Mouse (Mus musculus): Measurements from ENCODE around the gene Mbnl2. TPM values are rescaled to one million over a fixed set of nuclear protein-coding genes. Genes with fewer than 3 reads are reported as not detected.
A peak's percentile ranks its signal among the peaks of the same experiment; 100 is the strongest.

The Mbnl2 gene
- polyA plus RNA-seq, 1 experiment from 2014 or later: 173 TPM

DNA sequence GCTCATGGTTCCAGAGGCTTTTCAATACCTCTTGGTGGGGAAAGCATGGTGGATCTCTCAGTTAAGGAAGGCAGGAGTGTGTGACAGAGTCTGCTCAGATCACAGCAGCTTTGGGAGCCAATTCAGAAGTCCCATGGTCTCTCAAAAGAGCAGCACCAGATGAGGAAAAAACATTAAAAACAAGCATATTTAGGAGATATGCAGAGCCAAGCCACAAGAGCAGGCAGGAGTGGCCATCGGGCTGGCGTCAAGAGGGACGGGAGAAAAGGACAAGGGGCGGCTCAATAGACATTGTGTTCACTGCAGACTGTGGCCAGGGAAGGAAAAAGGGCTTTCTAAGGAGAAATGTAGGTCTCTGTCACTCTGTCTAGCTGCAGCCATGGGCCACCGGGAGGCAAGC, 40.3 kb downstream of the Mbnl2 start:
- no peaks in the 10 kb centered on the region for H3K27me3 ChIP-seq
- peaks cover 55% of the 10 kb centered on the region for H3K4me1 ChIP-seq
- 76% methylated on average over 5 of the region's 5 CpGs for whole genome bisulfite sequencing
- ATAC-seq (ENCODE audit: insufficient number of reproducible peaks, low FRiP score, low TSS enrichment, low read depth): no peak
- H3K27ac ChIP-seq (replicated peaks): no peak overlapping the region; the same call in 1 of the 2 replicates
- no peak overlapping the region for H3K9ac ChIP-seq
- H3K4me3 ChIP-seq (replicated peaks): no peak overlapping the region
- H3K36me3 ChIP-seq: 0 out of 2 replicates have a peak, but pooled peaks cover 3% of the 10 kb centered on the region
- H3K9me3 ChIP-seq (replicated peaks): no peaks in the 10 kb centered on the region
- H3K4me2 ChIP-seq (replicated peaks): no peak overlapping the region

DNA sequence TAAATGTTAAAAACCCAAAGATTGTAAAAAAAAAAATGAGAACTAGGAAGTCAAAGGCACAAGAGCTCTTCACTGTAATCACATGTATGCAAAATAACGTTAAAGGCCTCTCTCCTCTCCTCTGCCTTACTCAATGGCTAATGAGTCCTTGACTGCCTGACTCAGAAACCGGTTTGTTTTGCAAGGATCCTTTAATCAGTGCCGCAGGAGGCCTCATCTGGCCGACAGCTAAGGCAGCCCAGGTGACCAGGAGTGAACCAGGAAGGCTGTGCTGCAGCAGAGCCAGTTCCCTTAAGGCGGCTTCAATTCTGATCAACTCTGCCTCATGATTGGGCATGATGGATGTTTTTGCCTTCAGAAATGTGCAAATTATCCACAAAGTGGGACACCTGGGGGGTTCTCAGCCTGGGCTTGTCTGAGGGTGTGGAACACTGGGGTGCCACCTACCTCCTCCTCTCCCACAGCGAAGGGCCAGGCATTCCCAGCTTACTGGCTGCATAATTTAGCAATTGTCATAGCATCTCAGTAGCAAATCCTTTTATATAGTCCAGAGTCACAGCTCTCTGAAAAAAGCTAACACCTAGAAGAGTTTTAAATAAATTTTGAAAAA, 43.0 kb downstream of the Mbnl2 start:
- Histone ChIP-seq H3K9me3 (replicated peaks) (no peaks in the 10 kb centered on the region), H3K27me3 (no peaks in the 10 kb centered on the region), H3K27ac (replicated peaks) (peak overlapping the region; percentile 22; the same call in 1 of the 2 replicates), H3K9ac (no peak overlapping the region), H3K4me2 (replicated peaks) (no peak overlapping the region), H3K4me1 (peaks cover 51% of the 10 kb centered on the region), H3K4me3 (replicated peaks) (no peak overlapping the region), H3K36me3 (0 out of 2 replicates have a peak, but pooled peaks cover 3% of the 10 kb centered on the region)
- 39% methylated on average over 6 of the region's 6 CpGs for WGBS
- 0 out of 2 replicates have a peak, but pooled peaks have one; percentile 49 for ATAC-seq (ENCODE audit: insufficient number of reproducible peaks, low FRiP score, low TSS enrichment, low read depth)

DNA sequence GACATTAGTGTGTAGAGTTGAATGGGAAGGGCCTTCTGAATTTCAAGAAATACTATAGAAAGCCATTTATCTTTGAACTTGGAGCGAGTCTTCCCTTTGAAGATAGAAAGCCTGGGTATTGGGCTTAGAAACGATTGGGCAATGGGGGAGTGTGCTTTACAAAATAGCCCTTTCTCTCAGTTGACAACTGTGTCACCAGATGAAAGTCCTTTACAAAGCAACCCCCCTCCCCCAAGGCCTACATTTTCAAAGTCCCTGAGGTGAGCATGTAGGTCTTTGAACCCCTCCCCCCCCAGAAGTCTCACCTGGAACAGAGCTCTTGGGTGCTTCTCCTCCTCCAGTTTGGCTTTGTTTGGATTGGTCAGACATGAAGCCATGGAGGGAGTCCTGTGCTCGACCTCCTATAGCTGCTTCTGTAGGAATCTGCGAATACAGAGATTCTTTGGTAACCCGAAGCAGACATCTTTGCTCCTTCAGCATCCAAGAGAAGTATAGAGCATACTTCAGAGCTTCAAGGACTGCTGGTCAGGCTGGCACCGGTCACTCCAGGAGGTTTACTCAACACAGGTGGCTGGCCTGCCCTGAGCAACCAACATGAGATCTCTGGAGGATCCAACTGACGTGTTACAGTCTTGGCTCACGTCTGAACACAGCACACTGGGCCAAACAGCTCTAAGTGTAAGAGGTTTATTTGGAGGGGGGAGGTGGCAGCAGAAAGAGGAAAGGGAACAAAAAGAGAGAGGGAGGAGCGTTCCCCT, 43.7 kb downstream of the Mbnl2 start:
- ATAC-seq (ENCODE audit: insufficient number of reproducible peaks, low FRiP score, low TSS enrichment, low read depth): no peak
- Histone ChIP-seq H3K9ac (no peak overlapping the region), H3K27ac (replicated peaks) (peak overlapping the region; percentile 22; the same call in 1 of the 2 replicates), H3K4me1 (peaks cover 55% of the 10 kb centered on the region), H3K4me2 (replicated peaks) (no peak overlapping the region), H3K4me3 (replicated peaks) (no peak overlapping the region), H3K27me3 (no peaks in the 10 kb centered on the region), H3K36me3 (0 out of 2 replicates have a peak, but pooled peaks cover 3% of the 10 kb centered on the region), H3K9me3 (replicated peaks) (no peaks in the 10 kb centered on the region)
- 71% methylated on average over 9 of the region's 9 CpGs for WGBS

DNA sequence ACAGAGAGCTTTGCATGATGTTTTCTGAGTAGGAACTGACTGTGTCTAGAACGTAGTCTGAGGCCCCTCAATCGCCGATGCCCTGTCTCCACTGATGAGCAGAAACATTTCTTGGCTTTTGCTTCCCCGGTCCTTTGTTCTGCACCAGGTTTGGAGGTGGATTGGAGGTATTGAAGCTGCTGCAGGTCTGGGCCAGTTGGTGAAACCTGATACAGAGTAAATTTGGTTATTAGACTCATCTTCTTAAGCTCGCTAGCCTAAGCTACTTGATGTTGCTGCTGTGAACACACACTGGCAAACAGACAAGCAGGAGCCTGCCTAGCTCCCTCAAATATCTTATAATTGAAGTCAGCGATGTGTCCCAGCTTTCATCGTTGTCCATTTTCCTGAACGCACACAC, 46.6 kb downstream of the Mbnl2 start:
- H3K36me3 ChIP-seq: peaks cover 7% of the 10 kb centered on the region; the same call in 1 of the 2 replicates
- peaks cover 59% of the 10 kb centered on the region for H3K4me1 ChIP-seq

DNA sequence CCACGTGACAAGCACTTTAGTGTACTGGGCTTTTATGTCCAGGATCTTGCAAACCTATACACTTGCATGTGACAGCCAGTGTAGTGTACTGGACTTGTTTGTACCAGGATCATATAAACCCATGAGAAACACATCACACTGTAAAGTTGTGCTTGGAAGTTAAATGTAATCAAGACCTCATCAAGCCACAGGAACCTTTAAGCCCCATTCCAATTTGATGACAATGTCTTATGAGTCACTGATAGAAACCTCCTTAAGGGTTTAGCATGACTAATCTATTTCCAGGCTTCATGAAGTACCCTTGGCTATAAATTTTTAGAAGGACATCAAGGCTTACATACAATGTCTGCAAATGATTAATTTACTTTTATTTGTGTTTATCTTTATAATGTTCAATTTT, 47.6 kb downstream of the Mbnl2 start:
- Histone ChIP-seq H3K9me3 (replicated peaks) (no peaks in the 10 kb centered on the region), H3K36me3 (peaks cover 7% of the 10 kb centered on the region; the same call in 1 of the 2 replicates), H3K27ac (replicated peaks) (0 out of 2 replicates have a peak overlapping the region, but pooled peaks have one; percentile 73), H3K4me1 (peaks cover 59% of the 10 kb centered on the region), H3K27me3 (no peaks in the 10 kb centered on the region), H3K9ac (no peak overlapping the region), H3K4me2 (replicated peaks) (no peak overlapping the region), H3K4me3 (replicated peaks) (no peak overlapping the region)
- WGBS: 70% methylated on average over 1 of the region's 1 CpGs
- no peak for ATAC-seq (ENCODE audit: insufficient number of reproducible peaks, low FRiP score, low TSS enrichment, low read depth)

More for the DNA sequence above, 46.6 kb downstream of the Mbnl2 start:
- H3K9me3 ChIP-seq (replicated peaks): no peaks in the 10 kb centered on the region
- peak overlapping the region; percentile 74 for H3K27ac ChIP-seq (replicated peaks)
- no peak overlapping the region for H3K9ac ChIP-seq
- no peak overlapping the region for H3K4me2 ChIP-seq (replicated peaks)
- no peaks in the 10 kb centered on the region for H3K27me3 ChIP-seq
- H3K4me3 ChIP-seq (replicated peaks): no peak overlapping the region
- ATAC-seq (ENCODE audit: insufficient number of reproducible peaks, low FRiP score, low TSS enrichment, low read depth): no peak
- WGBS: 58% methylated on average over 8 of the region's 8 CpGs

DNA sequence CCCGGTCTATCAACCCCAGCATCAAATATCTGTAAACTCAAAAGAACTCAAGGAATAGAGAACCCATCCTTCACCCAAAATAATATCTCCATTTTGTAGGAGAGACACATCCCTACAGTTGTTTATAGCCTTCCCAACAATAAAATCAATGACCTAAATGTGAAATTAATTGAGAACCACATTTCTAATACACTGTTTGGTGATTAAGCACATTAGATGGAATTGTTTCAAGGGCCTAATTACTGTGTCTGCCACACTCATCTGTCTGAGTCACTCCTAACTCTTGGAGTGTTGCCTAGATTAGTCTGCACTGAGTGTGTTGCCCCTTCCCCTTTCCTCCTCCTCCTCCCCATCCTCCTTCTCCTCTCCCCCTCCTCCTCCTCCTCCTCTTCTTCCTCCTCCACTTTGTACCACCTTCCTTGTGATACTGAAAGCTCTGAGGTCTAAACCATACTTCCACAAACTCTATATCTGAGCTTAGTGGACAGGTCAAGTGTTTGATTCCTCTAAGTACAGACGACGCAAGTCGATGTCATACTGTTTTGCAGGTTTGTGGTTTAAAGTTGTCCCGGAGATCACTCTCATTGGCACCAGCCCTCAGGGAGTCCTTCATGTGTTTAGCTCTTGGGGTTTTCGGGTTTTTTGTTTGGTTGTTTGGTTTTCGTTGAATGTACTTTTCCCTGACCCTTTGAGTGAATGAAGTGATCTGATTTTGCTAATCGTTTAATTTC, 48.8 kb downstream of the Mbnl2 start:
- Histone ChIP-seq H3K4me2 (replicated peaks) (no peak overlapping the region), H3K27me3 (no peaks in the 10 kb centered on the region), H3K36me3 (peaks cover 7% of the 10 kb centered on the region; the same call in 1 of the 2 replicates), H3K4me1 (peaks cover 59% of the 10 kb centered on the region), H3K9ac (no peak overlapping the region), H3K9me3 (replicated peaks) (no peaks in the 10 kb centered on the region), H3K4me3 (replicated peaks) (no peak overlapping the region), H3K27ac (replicated peaks) (peak overlapping the region; percentile 34; the same call in 1 of the 2 replicates)
- ATAC-seq (ENCODE audit: insufficient number of reproducible peaks, low FRiP score, low TSS enrichment, low read depth): no peak
- 74% methylated on average over 8 of the region's 8 CpGs for WGBS

DNA sequence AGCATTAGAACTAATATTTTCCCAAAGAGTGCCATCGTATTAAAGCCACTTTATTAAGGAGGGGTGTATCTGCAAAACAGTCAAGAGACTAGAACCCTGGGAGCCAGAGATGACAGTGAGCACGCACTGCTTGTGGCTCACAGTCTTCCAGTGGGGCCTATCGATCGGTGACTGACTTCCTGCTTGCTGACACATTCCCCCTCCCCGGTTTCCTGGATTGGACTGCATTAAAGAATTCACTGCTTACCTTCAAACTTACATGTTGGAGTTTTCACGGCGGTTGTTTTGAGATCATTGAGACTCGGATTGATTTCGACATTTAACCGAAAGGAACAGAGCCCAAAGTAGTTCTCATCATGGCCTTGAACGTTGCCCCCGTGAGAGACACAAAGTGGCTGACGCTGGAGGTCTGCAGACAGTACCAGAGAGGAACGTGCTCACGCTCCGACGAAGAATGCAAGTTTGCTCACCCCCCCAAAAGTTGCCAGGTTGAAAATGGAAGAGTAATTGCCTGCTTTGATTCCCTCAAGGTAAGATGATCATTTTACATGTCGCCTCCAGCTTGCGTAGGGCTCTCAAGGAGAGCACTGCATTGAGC, 49.5 kb downstream of the Mbnl2 start:
- Histone ChIP-seq H3K4me2 (replicated peaks) (no peak overlapping the region), H3K27ac (replicated peaks) (peak overlapping the region; percentile 34; the same call in 1 of the 2 replicates), H3K4me3 (replicated peaks) (no peak overlapping the region), H3K27me3 (no peaks in the 10 kb centered on the region), H3K9ac (no peak overlapping the region), H3K9me3 (replicated peaks) (no peaks in the 10 kb centered on the region), H3K4me1 (peaks cover 51% of the 10 kb centered on the region), H3K36me3 (peaks cover 7% of the 10 kb centered on the region; the same call in 1 of the 2 replicates)
- 74% methylated on average over 19 of the region's 19 CpGs for WGBS
- ATAC-seq (ENCODE audit: insufficient number of reproducible peaks, low FRiP score, low TSS enrichment, low read depth): no peak

DNA sequence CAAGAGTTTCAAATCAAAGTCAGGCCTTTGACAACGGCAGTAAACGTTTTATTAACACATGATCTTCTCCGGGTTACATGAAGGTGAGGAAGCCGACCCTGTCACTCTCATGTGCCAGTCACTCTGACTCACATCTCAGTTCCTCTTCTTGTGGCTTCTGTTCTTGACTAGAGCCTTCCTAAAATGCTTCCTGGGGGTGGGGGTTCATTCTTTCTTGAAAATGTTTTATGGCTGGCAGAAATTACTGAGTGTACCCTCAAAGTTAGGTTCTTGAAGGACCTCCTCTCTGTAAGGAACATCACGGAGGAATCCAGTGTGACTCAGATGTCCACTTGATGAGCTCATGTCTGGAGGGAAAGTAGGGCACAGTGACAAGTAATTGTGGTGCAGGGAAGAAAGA, 50.2 kb downstream of the Mbnl2 start:
- 59% methylated on average over 5 of the region's 5 CpGs for WGBS
- Histone ChIP-seq H3K9ac (no peak overlapping the region), H3K4me3 (replicated peaks) (no peak overlapping the region), H3K4me2 (replicated peaks) (no peak overlapping the region), H3K9me3 (replicated peaks) (no peaks in the 10 kb centered on the region), H3K27me3 (no peaks in the 10 kb centered on the region), H3K4me1 (peaks cover 51% of the 10 kb centered on the region), H3K36me3 (peaks cover 9% of the 10 kb centered on the region; the same call in 1 of the 2 replicates), H3K27ac (replicated peaks) (peak overlapping the region; percentile 17; the same call in 1 of the 2 replicates)
- no peak for ATAC-seq (ENCODE audit: insufficient number of reproducible peaks, low FRiP score, low TSS enrichment, low read depth)

DNA sequence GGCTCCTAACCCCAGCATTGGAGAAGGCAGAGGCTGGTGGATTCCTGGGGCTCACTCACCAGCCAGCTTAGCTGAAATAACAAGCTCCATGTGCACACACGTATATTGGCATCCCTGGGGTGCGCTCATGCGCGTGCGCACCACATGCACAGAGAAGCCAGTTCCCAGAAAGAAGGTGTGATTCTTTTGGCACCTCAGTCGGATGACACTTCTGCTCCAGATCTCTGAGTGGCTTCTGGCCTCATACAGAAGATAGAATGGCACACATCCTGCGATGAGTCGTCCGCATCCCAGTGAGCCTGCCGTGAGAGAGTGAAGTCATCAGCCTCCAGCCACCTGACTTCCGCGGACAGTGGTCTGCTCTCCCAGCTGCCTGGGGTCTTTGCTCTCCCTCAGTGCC, 55.0 kb downstream of the Mbnl2 start:
- Histone ChIP-seq H3K9ac (no peak overlapping the region), H3K4me3 (replicated peaks) (no peak overlapping the region), H3K9me3 (replicated peaks) (no peaks in the 10 kb centered on the region), H3K4me1 (peaks cover 54% of the 10 kb centered on the region), H3K27me3 (no peaks in the 10 kb centered on the region), H3K27ac (replicated peaks) (no peak overlapping the region), H3K36me3 (peaks cover 8% of the 10 kb centered on the region; the same call in 1 of the 2 replicates), H3K4me2 (replicated peaks) (no peak overlapping the region)
- no peak for ATAC-seq (ENCODE audit: insufficient number of reproducible peaks, low FRiP score, low TSS enrichment, low read depth)
- 59% methylated on average over 12 of the region's 12 CpGs for WGBS

DNA sequence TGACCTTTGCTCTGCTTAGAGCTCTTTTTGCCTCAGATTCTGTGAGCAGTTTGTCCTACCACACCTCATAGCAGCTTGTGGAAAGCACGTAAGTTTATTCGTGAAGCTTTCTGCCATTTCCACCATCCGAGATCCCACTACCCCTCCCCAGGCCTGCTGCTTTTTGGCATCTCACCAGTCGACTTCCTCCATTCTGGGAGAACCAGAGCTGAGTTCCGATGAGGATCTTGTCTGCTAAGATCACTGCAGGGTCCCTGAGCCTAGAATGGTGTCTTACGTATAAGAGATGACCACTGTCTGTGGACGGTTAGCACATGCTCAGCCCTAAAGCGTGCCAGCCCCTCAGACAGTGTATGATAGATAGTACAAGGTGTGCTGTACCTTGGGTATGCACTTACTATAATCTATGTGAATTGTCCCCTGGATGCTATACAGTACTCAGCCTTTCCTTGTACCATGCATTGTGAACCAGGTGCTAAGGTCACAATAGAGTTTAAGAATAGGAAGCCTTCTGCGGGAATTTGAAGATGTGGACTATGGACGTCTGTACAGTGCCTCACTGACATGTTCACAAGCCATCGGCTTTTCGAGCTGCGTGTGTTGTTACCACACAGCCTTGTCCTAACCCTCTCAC, 55.5 kb downstream of the Mbnl2 start:
- Histone ChIP-seq H3K4me1 (peaks cover 52% of the 10 kb centered on the region), H3K9me3 (replicated peaks) (no peaks in the 10 kb centered on the region), H3K4me2 (replicated peaks) (no peak overlapping the region), H3K4me3 (replicated peaks) (no peak overlapping the region), H3K27ac (replicated peaks) (no peak overlapping the region), H3K9ac (no peak overlapping the region), H3K36me3 (peaks cover 8% of the 10 kb centered on the region; the same call in 1 of the 2 replicates), H3K27me3 (no peaks in the 10 kb centered on the region)
- ATAC-seq (ENCODE audit: insufficient number of reproducible peaks, low FRiP score, low TSS enrichment, low read depth): no peak
- WGBS: 82% methylated on average over 13 of the region's 13 CpGs
